Mouse (Mus musculus): ENCODE measurements around the gene Ptpdc1. TPM values are rescaled to one million over a fixed set of nuclear protein-coding genes. Genes with fewer than 3 reads are reported as not detected.
A peak's percentile ranks its signal among the peaks of the same experiment; 100 is the strongest.

Gene Ptpdc1
- polyA plus RNA-seq, 1 experiment from 2014 or later = 15.9 TPM

DNA sequence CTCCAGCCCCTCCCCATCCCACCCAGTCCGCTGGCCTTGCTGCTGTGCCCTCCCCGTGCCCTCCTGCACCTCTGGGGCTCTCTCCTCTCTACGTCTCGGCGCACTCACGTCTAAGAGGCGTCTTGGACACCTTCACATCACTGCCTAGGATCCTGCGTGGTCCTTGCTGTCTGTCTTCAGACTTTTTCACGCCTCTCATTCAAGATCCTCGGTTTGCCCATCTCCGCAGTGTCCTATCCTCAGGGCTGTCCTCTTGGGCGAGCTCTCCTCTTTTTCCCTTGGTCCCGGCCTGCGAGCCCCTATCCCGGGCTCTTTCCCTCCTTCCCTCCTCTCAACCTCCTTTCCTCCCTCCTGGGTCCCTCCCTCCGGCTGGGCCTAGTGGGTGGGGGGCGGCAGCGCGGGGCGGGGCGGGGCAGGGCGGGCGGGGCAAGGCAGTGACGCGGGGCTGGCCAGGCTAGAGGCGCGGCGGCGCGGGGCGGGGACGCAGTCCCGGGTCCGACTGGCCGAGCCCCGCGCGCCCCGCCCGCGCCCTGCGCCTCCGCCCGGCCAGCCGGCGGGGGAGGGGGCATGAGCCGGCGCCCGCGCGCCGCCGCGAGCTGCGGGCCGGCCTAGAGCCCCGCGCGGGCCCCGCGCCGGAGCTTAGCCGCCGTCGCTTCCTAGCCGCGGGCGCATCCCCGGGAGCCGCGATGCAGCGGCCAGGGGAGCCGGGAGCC, 37.1 kb upstream of the Ptpdc1 start, which contains the start of gene Barx1:
Gene Barx1, plus strand, starts transcription at position 568 of the 713 bp plus-strand sequence.
- peaks cover 100% of the 10 kb centered on the region for H3K27me3 ChIP-seq
- 0 out of 2 replicates have a peak within 1 kb of the TSS, but pooled peaks have one; percentile 43 for H3K9ac ChIP-seq
- H3K36me3 ChIP-seq = no peaks in the 10 kb centered on the region
- H3K9me3 ChIP-seq = no peaks in the 10 kb centered on the region
- H3K27ac ChIP-seq = no peak within 1 kb of the TSS
- peaks cover 32% of the 10 kb centered on the region for H3K4me1 ChIP-seq (replicated peaks)
- WGBS = under 1% methylated on average over 25 of the region's 73 CpGs
- no peak for ATAC-seq (ENCODE audit: low FRiP score)
- peak within 1 kb of the TSS; percentile 40 for H3K4me3 ChIP-seq
- H3K4me2 ChIP-seq = peak within 1 kb of the TSS; percentile 55

DNA sequence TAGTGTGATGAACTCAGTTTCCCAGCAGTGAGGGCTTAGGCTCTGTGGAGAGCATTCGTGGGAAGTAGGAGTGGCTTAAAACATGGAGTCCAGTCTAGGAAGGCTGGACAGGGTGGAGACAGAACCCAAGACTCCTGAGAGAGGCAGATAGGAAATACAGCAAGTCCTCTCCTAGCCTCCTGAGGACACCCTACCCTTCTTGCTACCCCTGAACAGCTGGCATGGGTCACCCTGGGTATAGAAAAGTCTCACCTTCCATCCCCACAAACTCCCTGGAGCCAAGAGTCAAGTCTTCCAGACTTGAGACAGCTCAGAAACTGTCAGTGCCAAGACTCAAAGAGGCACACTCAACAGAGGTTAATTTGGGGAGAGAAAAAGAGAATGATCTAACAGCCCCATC, 36.1 kb upstream of the Ptpdc1 start:
- Histone ChIP-seq H3K9me3 (no peaks in the 10 kb centered on the region), H3K4me2 (no peak overlapping the region), H3K36me3 (no peaks in the 10 kb centered on the region), H3K27me3 (peaks cover 100% of the 10 kb centered on the region), H3K4me3 (no peak overlapping the region), H3K27ac (no peak overlapping the region), H3K9ac (no peak overlapping the region), H3K4me1 (replicated peaks) (peaks cover 32% of the 10 kb centered on the region)
- ATAC-seq (ENCODE audit: low FRiP score) = no peak
- WGBS = 4% methylated on average over 1 of the region's 1 CpGs

DNA sequence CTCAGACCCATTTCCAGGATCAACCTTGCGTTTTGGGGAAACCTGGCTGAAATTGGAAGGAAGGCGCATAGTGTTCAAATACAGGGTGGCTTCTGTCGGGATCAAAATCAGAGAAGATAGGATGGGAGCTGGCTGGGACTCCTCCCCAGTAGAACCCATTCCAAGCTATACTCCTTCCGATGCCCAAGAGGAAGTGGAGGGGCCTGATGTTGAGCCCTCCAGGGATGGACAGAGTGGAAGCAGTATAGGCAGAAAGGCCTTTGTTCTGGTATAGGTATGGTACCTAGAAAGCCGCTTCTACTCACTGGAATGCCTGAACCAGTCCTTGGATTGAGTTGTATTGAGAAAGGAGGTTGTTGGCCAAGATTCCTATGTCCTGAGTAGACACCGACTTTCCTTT, 35.3 kb upstream of the Ptpdc1 start:
- H3K4me2 ChIP-seq = no peak overlapping the region

DNA sequence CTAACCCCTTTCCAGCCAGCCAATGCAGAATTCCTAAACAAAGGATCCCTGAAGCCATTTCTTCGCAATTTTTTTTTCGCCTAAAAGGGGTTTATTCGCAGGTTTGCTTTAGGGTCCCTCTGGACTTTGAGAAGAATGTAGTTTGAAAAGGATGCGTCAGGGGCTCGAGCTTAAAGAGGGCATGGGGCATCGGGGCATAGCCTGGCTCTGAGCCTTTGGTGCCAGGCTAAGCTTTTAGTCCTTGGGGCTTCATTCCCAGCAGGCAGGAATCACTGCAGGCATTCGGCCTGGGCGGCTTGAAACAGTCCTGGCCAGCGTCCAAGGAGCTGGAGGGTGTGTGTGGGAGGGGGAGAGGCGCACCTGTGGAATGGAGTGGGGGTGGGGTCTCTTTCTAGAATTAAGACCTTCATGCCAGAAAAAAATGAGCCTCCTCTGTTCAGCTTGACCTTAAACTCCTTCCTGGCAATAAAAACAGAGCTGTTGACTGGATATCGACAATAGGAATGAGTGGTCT, 34.8 kb upstream of the Ptpdc1 start:
- H3K4me3 ChIP-seq = no peak overlapping the region
- no peak for ATAC-seq (ENCODE audit: low FRiP score)
- H3K4me1 ChIP-seq (replicated peaks) = peaks cover 27% of the 10 kb centered on the region
- no peak overlapping the region for H3K27ac ChIP-seq
- H3K9ac ChIP-seq = no peak overlapping the region
- no peak overlapping the region for H3K4me2 ChIP-seq
- H3K9me3 ChIP-seq = no peaks in the 10 kb centered on the region
- 3% methylated on average over 11 of the region's 11 CpGs for WGBS
- H3K36me3 ChIP-seq = no peaks in the 10 kb centered on the region
- peaks cover 99% of the 10 kb centered on the region for H3K27me3 ChIP-seq

More for the DNA sequence above, 35.3 kb upstream of the Ptpdc1 start:
- no peak overlapping the region for H3K4me3 ChIP-seq
- H3K9ac ChIP-seq = no peak overlapping the region
- H3K27me3 ChIP-seq = peaks cover 100% of the 10 kb centered on the region
- ATAC-seq (ENCODE audit: low FRiP score) = no peak
- H3K4me1 ChIP-seq (replicated peaks) = peaks cover 28% of the 10 kb centered on the region
- H3K36me3 ChIP-seq = no peaks in the 10 kb centered on the region
- no peaks in the 10 kb centered on the region for H3K9me3 ChIP-seq
- WGBS = 7% methylated on average over 6 of the region's 6 CpGs
- H3K27ac ChIP-seq = no peak overlapping the region

DNA sequence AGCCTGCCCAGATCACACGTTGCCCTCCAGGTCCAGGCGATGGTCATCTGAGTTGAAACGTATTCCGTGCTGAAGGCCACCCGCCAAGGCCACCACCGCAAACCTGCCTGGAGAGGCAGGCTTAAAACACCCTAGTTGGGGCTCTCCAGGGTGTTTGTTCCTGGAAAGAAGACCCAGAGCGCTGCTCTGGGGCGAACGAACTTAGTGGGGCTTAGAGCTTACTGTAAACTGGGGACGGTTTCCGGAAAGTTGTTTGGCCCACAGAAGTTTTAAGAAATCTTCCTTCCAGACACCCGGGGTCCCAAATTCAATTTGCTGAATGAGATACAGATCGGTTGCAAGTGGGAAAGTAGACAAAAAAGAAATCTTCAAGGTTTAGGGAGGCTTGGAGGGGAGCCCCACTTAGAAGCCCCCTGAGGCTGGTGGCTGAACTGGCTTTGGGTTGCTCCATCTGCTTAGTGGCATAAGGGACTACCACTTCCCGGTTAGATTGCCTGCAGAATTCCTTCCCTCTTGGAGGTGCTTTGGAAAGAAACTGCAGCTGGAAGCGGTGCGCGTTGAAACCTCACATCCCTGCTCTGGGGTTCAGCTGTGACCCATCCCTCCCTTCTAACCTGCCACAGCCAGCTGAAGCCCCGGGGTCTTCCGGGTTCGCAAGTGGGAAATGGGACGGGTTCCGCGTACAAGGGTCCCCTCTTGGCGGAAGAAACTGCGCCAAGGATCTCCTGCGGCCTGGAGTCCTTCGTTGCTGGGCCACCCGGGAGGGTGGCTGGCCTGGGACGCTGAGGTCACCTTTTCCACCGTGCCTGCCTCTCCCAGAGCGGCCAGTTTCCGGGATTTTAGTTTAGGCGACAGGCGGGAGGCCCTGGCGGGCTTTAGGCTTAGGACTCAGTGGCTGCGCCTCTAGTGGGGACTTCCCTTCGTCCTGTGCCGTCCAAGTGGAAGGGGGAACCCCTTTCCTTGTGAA, 34.1 kb upstream of the Ptpdc1 start:
- Histone ChIP-seq H3K4me2 (peak overlapping the region; percentile 17; the same call in 1 of the 2 replicates), H3K9ac (no peak overlapping the region), H3K4me3 (no peak overlapping the region)

DNA sequence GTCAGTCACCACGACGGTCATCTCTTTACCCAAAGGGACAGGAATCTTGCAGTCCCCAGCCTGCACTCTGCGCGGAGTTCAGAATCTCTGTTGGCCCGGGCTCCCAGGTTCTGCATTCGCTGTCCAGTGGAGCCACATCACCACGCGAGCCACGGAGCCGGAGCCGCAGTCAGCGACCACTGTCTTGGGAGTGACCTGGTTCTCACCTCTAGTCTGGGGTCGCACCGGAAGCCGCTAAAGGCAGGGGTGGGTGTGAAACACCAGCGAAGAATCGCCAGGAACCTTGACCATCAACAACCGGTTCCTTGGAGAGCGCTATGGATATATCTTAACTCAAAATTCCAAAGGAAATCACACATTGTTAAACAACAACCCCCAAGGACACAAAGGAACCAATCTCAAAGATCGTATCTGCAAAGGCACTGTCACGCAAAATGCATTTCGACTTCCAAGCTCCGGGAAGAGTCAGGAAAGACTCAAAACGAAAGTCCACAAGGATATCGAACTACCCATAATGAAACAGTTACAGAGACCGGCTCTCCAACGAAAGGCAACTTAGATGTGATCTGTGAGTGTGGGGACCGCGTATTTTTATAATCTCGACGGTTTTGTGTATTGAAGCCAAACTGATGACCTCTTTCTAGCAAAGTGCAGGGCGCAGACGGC, 33.3 kb upstream of the Ptpdc1 start:
- ATAC-seq (ENCODE audit: low FRiP score) = no peak
- Histone ChIP-seq H3K36me3 (no peaks in the 10 kb centered on the region), H3K27me3 (peaks cover 97% of the 10 kb centered on the region), H3K4me2 (no peak overlapping the region), H3K9ac (no peak overlapping the region), H3K9me3 (no peaks in the 10 kb centered on the region), H3K4me3 (no peak overlapping the region), H3K27ac (no peak overlapping the region), H3K4me1 (replicated peaks) (peaks cover 21% of the 10 kb centered on the region)
- WGBS = 1% methylated on average over 33 of the region's 33 CpGs

More for the DNA sequence above, 34.1 kb upstream of the Ptpdc1 start:
- Histone ChIP-seq H3K9me3 (no peaks in the 10 kb centered on the region), H3K36me3 (no peaks in the 10 kb centered on the region), H3K27ac (no peak overlapping the region), H3K27me3 (peaks cover 99% of the 10 kb centered on the region), H3K4me1 (replicated peaks) (peaks cover 21% of the 10 kb centered on the region)
- WGBS = under 1% methylated on average over 38 of the region's 38 CpGs
- no peak for ATAC-seq (ENCODE audit: low FRiP score)

DNA sequence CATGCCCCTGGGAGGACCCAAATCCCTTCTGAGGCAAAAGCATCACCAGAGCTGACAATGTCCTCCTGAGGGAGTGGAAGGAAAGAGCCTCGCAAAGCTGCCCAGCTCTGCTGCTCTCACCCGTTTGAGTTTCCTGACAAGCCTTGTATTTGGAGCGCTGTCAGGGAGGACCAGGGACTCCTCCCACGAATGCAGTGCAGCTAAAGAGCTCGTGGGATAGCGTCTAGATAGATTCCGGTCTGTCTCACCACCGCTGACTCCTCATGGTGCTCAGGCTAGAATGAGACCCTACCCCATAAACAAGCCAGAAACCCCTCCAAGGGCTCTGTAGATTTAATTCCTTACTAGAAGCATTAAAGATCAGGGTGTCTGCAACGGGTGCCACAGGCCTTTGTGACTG, 32.3 kb upstream of the Ptpdc1 start:
- no peak overlapping the region for H3K27ac ChIP-seq
- no peak overlapping the region for H3K4me2 ChIP-seq
- peaks cover 97% of the 10 kb centered on the region for H3K27me3 ChIP-seq
- H3K9ac ChIP-seq = no peak overlapping the region
- WGBS = 3% methylated on average over 9 of the region's 9 CpGs
- no peak overlapping the region for H3K4me3 ChIP-seq
- peaks cover 12% of the 10 kb centered on the region for H3K4me1 ChIP-seq (replicated peaks)
- H3K9me3 ChIP-seq = no peaks in the 10 kb centered on the region
- no peaks in the 10 kb centered on the region for H3K36me3 ChIP-seq
- no peak for ATAC-seq (ENCODE audit: low FRiP score)

DNA sequence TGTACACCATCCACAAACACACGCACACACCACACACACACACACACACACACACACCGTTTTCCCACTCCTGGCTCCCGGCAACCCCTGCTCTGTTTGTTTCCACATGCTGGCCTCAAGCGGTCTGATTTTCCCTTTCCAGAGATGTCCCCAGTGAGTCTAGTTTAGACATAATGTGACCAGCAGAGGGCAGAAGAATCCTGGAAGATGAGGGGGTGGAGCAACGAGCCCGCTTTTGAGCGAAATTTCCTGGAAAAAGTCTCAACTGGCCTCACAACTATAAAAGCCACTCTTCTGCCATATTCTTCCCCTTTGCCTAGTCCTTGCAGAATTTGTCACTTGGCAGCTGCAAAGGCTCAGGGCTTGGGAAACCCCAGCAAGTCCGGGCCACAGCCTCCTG, 30.2 kb upstream of the Ptpdc1 start:
- H3K4me3 ChIP-seq = no peak overlapping the region
- no peaks in the 10 kb centered on the region for H3K36me3 ChIP-seq
- no peaks in the 10 kb centered on the region for H3K9me3 ChIP-seq
- H3K4me2 ChIP-seq = no peak overlapping the region
- WGBS = 3% methylated on average over 8 of the region's 8 CpGs
- peaks cover 7% of the 10 kb centered on the region for H3K4me1 ChIP-seq (replicated peaks)
- peak; percentile 48; the same call in 1 of the 2 replicates for ATAC-seq (ENCODE audit: low FRiP score)
- H3K9ac ChIP-seq = no peak overlapping the region
- H3K27ac ChIP-seq = no peak overlapping the region
- H3K27me3 ChIP-seq = peaks cover 88% of the 10 kb centered on the region

DNA sequence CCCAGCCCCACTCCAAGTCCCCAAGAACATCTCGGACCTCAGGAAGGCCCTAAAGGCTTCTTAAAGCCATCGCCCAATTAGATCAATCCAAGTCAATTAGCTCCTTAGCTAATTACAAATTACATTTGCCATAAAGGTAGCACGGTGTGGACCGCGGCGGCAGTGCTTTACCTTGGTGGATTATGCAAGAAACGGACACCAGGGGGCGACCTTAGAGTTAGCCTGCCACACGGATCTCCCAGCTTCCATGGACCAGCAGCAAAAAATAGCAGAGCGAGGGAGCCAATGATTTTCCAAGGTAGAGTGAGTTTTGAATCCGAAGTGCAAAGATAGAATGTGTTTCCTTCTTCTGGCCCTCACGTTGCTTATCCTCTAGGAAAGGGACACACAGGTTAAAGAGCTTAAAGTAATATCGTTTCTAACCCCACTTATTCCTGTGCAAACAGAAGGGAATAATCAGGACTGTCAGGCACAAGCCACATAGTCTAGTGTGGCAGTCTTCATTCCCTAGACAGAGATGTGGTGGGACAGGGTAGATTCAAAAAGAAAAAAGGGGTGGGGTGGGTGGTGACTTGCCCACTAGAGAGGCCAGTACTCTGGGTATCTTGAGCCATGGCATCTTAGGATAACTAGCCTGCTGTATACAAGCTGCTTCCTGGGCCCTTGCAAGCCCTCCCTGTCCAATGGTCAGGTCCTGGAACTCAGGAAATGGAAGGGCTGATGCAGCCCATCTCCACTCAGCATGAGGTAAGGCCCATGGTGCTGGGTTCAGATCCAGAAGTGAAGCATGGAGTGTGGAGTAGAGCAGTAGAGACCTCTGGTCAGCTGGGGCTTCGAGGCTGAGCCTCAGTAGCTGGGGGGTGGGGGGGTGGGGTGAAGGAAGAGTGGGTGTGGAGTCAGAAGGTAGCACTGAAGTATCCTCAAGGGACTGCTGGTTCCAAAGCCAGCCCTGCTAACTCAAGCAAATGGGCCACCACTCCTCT, 28.6 kb upstream of the Ptpdc1 start:
- ATAC-seq (ENCODE audit: low FRiP score) = peak; percentile 59; the same call in 1 of the 2 replicates
- no peak overlapping the region for H3K4me3 ChIP-seq
- no peak overlapping the region for H3K4me2 ChIP-seq
- H3K27me3 ChIP-seq = peaks cover 72% of the 10 kb centered on the region
- H3K9me3 ChIP-seq = no peaks in the 10 kb centered on the region
- H3K36me3 ChIP-seq = no peaks in the 10 kb centered on the region
- 13% methylated on average over 14 of the region's 14 CpGs for WGBS
- H3K9ac ChIP-seq = no peak overlapping the region
- H3K27ac ChIP-seq = no peak overlapping the region
- H3K4me1 ChIP-seq (replicated peaks) = no peaks in the 10 kb centered on the region

DNA sequence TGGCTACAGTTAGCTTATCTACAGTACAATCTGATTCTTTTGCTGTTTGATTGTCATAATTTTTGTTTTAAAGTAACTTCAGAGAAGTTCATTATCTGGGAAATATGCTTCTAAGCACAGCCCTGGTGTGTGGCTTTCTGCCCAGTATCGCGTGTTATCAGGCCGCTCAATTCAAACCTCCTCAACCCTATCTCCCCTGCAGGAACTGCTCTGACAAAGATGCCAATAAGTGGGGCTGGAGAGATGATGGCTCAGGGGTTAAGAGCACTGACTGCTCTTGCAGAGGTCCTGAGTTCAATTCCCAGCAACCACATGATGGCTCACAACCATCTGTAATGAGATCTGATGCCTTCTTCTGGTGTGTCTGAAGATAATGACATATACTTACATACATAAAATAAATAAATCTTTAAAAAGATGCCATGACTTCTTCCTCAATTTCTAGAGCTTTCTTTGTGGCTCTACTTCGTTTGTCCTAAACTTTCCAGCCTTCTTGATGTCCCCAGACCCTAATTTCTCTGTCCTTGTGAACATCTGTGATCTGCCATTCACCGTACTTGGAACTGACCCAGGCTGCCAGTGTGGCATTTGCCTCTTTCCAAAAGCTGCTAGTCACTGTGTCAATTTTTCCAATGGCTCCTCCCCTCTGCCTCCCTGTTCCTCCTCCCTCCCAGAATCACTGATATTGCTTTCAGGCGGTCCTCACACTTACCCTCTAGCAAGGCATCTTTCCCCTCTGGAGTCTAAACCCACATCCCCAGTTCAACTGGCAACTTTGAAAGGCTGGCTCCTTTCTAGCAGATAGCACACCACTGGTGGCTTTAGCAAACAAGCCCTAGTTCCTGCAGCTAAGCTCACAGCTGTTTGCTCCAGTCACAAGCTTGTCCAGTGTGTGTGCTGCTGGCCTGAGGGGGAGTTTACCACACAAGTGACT, 25.9 kb upstream of the Ptpdc1 start:
- Histone ChIP-seq H3K4me3 (no peak overlapping the region), H3K9ac (no peak overlapping the region), H3K4me2 (no peak overlapping the region), H3K36me3 (no peaks in the 10 kb centered on the region), H3K9me3 (no peaks in the 10 kb centered on the region), H3K27me3 (peaks cover 49% of the 10 kb centered on the region), H3K4me1 (replicated peaks) (no peaks in the 10 kb centered on the region), H3K27ac (no peak overlapping the region)
- no peak for ATAC-seq (ENCODE audit: low FRiP score)
- 68% methylated on average over 6 of the region's 6 CpGs for WGBS
